Mouse (Mus musculus) c-Kit-positive CD71-positive TER-119-positive erythroid progenitor cells, embryonic 14.5 days (primary cell): ENCODE data around the gene Napsa.

Source experiments
- DNase-seq: peaks from one replicate; pipeline ENCODE4 v3.0.0-alpha.2; 2013; ENCODE audit warnings: low spot score

Gene Napsa

GRCm38 (mm10) chr7:44570989-44571388 is 1.2 kb upstream of the Napsa start:
- no peak for DNase-seq

GRCm38 (mm10) chr7:44571811-44572210 is 369 bp upstream of the Napsa start:
- DNase-seq = no peak

- DNase-seq = no peak
Measured at GRCm38 (mm10) chr7:44572956-44573484, 840 bp downstream of the Napsa start.

DNA sequence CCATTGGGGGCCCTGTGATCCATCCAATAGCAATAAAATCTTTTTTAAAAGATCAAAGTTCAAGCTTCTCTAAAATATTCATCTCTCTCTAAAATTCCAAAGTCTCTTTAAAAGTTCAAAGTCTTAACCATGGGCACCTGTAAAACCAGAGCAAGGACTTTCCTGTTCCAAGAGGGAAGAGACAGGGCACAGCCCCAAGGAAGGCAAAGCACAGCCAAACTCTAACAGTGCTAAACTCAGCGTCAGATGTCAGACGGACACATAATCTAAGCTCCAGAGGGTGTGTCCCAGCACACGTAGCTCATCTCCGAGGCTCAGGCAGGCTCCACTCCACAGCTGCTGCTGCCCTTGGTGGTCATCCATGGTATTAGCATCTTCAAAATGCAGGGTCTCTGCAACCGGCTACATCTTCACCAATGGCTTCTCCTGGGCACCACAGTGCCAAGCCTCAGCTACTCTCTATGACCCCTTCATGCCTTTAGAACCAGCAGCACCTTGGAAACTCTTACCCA is 4.2 kb downstream of the Napsa start:
- no peak for DNase-seq

GRCm38 (mm10) chr7:44581637-44582036 is 9.5 kb downstream of the Napsa start:
- DNase-seq = no peak

DNA sequence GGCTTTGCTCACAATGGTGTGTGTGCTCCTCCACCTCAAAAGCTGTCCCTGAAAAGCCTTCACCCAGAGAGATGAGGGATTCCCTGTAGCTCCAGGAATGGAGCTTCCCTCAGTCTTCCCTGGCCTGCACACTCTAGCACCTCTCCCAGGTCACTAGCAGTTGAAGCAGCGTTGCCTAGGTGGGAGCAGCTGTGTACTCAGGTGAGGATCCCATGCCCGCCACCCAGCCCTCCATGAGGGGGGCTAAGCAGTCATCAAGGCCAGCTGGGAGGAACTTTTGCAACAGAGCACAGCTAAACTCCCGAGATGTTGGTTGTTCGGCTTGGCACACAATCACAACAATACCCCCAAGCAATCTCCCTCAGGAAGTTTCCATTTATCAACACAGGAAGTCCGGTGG is 10.5 kb downstream of the Napsa start:
- no peak for DNase-seq

DNA sequence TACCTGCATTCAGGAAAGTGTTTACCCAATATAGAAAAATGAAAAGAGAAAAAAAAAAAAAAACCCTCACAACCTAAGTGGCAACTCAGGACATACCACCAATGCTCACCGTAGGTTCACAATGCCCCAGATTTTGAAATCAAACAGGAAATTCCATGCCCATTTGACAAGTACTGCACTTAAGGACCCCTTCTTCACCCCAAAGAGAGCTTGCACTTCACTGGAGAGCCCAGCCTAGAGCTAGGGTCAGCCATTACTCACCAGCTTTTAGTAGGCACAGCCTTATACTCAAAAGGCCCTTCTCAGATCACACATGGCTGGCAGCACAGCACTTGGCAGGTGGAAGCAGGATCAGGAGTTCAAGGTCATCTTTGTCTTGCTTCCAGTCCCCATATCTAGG is 11.0 kb downstream of the Napsa start:
- no peak for DNase-seq

- no peak for DNase-seq
Measured at GRCm38 (mm10) chr7:44584265-44584804, 12.2 kb downstream of the Napsa start.

DNA sequence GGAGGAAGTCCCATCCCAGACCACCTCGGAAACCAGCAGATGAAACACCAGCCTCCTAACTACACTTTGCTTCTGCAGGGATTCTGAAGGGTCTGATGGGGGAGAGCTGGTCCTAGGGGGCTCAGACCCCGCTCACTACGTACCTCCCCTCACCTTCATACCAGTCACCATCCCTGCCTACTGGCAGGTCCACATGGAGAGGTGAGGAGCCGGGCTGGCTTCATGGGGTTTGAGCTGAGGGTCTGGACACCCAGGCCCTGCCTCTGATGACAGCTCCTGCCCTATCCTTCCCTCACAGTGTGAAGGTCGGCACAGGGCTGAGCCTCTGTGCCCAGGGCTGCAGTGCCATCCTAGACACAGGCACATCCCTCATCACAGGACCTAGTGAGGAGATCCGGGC is 12.7 kb downstream of the Napsa start:
- DNase-seq = no peak

DNA sequence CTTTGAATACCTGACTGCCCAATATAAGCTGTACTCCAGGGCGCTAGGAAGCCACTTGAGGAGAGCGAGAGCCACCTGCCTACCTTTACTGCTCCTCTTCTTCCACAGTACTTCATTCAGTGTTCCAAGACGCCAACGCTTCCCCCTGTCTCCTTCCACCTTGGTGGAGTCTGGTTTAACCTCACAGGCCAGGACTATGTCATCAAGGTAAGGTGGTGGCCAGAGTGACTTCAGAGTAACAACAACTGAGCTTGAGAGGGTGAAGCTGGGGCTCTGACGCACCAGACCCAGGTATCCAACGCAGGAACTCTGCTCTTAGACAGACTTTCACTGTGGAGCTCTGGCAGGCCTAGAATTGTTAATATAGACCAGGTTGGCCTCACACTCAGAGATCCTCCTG is 13.4 kb downstream of the Napsa start:
- DNase-seq = no peak

GRCm38 (mm10) chr7:44586518-44586917 is 14.3 kb downstream of the Napsa start:
- DNase-seq = no peak

DNA sequence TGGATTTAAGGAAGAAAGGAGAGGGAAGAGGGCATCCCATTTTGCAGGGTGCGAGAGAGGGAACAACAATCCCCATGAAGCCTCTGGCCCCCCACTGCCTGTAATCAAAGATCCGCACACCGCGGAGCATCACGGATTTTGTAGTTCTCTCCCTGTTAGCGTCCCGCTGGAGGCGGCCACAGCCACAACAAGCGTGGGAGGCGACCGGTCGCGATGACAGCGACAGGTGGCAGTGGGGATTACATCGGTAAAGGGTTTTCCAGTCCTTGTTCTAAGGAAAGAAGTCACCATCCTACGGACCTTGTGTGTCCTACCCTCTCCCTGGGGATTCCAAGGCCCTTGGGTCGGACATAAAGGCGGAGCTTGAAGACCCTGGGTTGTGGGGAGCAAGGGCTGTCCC is 14.8 kb downstream of the Napsa start:
- no peak for DNase-seq

DNA sequence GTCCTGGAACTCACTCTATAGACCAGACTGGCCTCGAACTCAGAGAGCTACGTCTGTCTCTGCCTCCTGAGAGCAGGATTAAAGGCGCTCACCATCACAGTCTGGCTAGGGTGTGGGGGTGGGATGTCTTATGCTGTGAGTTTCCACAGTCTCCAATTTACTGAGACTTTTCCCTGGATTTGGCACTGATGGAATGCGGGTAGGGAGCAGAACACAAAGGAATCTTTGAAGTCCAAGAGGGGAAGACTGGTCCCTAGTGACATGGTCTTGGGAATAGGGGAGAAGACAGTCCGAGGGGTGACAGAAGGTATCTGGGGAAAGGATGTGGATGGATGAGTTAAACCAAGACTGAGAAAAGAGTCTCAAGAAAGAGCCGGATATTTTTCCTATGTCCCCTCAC is 15.5 kb downstream of the Napsa start:
- no peak for DNase-seq

- DNase-seq = no peak
Measured at GRCm38 (mm10) chr7:44588338-44588737, 16.2 kb downstream of the Napsa start.

- DNase-seq = no peak
Measured at GRCm38 (mm10) chr7:44589149-44589548, 17.0 kb downstream of the Napsa start.

DNA sequence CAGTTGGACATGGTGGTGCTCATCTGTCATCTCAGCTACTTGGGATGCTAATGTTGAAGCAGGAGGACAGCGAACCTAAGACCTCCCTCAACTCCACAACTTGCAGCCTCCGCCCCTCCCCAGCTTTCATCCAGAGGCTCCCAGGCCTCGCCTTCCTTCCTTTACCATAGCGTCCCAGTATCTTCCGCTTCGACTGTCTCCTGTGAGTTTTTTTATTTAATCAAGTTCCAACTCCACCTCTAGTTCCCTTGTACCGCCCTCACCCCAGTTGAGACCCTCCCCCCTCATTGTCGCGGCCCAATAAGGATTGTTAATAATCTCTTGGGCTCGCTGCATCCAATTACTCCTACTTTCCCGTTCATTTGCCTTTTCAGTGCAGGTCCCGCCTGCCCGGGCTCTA is 17.8 kb downstream of the Napsa start:
- DNase-seq = no peak

DNA sequence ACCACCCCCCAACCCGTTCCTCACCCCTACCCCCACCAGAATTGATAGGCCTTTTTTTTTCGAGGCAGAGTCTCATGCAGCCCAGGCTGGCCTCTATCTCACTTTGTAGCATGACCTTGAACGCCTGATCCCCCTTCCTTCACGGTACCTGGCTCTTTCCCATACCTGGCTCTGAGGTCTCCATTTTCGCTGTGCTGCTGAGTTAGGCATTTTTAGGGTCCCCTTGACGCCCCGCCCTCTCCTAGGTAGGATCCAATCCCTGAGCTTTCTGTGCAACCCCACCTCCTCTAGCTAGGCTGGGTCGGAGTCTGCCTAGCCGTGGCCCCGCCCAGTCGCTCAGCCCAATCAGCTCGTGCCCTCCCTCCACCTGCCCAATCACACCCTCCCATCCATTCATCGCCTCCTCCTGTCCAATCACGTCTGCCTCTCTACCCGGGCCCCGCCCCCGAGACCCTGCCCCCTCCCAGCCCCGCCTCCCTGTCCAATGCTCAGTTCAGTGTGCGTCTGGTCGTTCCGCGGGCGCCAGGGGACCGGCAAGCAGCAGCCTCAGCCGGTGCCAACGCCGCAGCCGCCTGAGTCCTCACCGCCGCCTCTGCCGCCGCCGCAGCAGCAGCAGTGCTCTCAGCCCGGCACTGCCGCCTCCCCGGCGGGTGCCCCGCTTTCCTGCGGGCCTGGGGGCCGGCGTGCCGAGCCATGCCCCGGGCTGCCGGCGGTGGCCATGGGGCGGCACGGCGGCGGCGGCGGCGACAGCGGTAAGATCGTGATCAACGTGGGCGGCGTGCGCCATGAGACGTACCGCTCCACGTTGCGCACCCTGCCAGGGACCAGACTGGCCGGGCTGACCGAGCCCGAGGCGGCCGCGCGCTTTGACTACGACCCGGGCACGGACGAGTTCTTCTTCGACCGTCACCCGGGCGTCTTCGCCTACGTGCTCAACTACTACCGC is 18.5 kb downstream of the Napsa start, which contains the start of gene Kcnc3:
Kcnc3 (plus strand) TSS at position 263 of the 946 bp plus-strand sequence.
- DNase-seq = peak; percentile 54

DNA sequence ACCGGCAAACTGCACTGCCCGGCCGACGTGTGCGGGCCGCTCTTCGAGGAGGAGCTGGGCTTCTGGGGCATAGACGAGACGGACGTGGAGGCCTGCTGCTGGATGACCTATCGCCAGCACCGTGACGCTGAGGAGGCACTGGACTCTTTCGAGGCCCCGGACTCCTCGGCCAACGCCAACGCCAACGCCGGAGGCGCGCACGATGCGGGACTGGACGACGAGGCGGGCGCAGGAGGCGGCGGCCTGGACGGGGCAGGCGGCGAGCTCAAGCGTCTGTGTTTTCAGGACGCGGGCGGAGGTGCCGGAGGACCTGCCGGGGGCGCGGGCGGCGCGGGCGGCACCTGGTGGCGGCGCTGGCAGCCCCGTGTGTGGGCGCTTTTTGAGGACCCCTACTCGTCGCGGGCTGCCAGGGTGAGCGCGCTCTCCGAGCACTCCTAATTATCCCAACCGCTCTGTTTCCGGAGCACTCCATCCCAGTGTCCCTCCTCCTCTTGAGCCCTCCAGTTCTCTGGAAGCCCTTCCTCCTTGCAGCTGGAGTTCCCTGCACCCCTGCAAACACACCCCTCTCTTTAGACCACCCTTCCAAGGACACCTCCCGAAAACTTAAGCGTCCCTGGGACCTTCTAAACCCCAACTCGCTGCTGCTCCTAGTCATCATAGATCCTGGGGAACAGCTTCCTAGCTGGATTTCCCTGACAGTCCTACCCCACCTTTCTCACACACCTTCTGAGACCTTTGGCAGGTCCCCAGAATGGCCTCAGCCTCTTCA is 19.4 kb downstream of the Napsa start:
- DNase-seq = no peak

DNA sequence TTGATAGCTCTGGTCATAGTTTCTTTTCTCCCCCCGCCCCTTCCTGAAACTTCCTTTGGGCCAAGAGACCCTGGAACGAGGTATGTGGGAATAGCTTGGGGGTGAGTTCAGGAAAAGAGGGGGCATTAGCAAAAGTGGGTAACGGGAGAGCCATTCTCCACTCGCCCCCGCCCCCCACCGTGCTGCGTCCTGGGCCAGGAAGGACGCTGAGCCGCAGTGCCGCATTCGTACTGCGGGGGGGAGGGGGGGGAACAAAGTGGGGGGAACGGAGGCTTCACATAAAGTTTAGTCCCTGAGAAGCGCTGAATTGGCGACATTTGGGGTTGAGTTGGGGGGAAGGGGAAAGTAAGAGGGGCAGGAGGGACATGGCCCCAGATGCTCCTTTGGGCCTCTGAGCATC is 20.9 kb downstream of the Napsa start:
- no peak for DNase-seq

- DNase-seq = peak; percentile 38
Measured at GRCm38 (mm10) chr7:44593775-44594174, 21.6 kb downstream of the Napsa start.

DNA sequence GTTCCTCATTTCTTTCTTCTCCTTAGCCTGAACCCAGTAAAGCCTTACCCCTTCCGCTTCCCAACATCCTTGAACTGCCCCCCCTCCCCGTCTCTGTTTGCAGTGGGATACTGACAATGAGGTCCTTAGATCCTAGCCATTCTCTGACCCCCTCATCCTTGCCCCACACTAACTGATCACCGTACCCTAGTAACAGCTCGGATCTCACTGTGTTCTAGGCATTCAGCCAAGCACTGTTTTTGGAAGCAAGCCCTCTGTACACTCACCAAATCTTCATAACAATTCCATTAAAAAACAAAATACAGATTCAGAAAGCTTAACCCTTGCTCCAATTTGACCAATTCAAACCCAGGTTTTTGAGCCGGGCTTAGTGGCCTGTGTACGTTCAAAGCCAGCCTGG is 22.1 kb downstream of the Napsa start:
- DNase-seq = no peak

DNA sequence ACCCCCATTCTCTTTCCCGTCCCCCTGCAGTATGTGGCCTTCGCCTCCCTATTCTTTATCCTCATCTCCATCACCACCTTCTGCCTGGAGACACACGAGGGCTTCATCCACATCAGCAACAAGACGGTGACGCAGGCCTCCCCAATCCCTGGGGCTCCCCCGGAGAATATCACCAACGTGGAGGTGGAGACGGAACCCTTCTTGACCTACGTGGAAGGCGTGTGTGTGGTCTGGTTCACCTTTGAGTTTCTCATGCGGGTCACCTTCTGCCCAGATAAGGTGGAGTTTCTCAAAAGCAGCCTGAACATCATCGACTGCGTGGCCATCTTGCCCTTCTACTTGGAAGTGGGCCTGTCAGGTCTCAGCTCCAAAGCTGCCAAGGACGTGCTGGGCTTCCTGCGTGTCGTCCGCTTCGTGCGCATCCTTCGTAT is 23.0 kb downstream of the Napsa start:
- DNase-seq = no peak
